Mouse (Mus musculus) WW6 (cell line): ENCODE measurements at regions not wholly inside any gene's neighbourhood (a gene's known extent, or its start where the extent isn't known, plus 50 kb on each side); places are given as distances from the start of the nearest gene placed in this dataset.

Experiments
- DNase-seq: peaks from one replicate; pipeline ENCODE4 v3.0.0-alpha.2; 2013; ENCODE audit warnings: low read depth, low spot score

GRCm38 (mm10) chr8:28117997-28118778 is 670.7 kb downstream of the Poteg start:
- no peak for DNase-seq

GRCm38 (mm10) chr8:28125021-28125420 is 677.6 kb downstream of the Poteg start:
- DNase-seq: no peak

- no peak for DNase-seq
These were observed 694.4 kb downstream of the Poteg start for GRCm38 (mm10) chr8:28141916-28142315.

GRCm38 (mm10) chr8:28148599-28149452 is 701.4 kb downstream of the Poteg start:
- no peak for DNase-seq

GRCm38 (mm10) chr8:28149453-28149767 is 701.9 kb downstream of the Poteg start:
- DNase-seq: no peak

GRCm38 (mm10) chr8:28160651-28161050 is 713.2 kb downstream of the Poteg start:
- DNase-seq: no peak

GRCm38 (mm10) chr8:28168036-28168435 is 720.6 kb downstream of the Poteg start:
- no peak for DNase-seq

GRCm38 (mm10) chr8:28171456-28171855 is 724.0 kb downstream of the Poteg start:
- DNase-seq: no peak

GRCm38 (mm10) chr8:28195943-28196342 is 748.5 kb downstream of the Poteg start:
- DNase-seq: no peak

- no peak for DNase-seq
These were observed 788.1 kb downstream of the Poteg start for GRCm38 (mm10) chr8:28235562-28235961.

- no peak for DNase-seq
These were observed 791.9 kb downstream of the Poteg start for GRCm38 (mm10) chr8:28239411-28239810.

GRCm38 (mm10) chr8:28252399-28253240 is 805.1 kb downstream of the Poteg start:
- no peak for DNase-seq

GRCm38 (mm10) chr8:28267277-28267676 is 819.8 kb downstream of the Poteg start:
- no peak for DNase-seq

- DNase-seq: no peak
These were observed 836.8 kb downstream of the Poteg start for GRCm38 (mm10) chr8:28284257-28284656.

- DNase-seq: no peak
These were observed 851.7 kb downstream of the Poteg start for GRCm38 (mm10) chr8:28298896-28299793.

GRCm38 (mm10) chr8:28317081-28317480 is 869.6 kb downstream of the Poteg start:
- DNase-seq: peak; percentile 13

GRCm38 (mm10) chr8:28333388-28333787 is 885.9 kb downstream of the Poteg start:
- DNase-seq: no peak

- no peak for DNase-seq
These were observed 890.0 kb downstream of the Poteg start for GRCm38 (mm10) chr8:28337484-28337883.

GRCm38 (mm10) chr8:28341236-28341635 is 893.8 kb downstream of the Poteg start:
- no peak for DNase-seq

- no peak for DNase-seq
These were observed 919.0 kb downstream of the Poteg start for GRCm38 (mm10) chr8:28366470-28366869.

GRCm38 (mm10) chr8:28367361-28367760 is 919.9 kb downstream of the Poteg start:
- no peak for DNase-seq
